Mouse (Mus musculus) kidney, postnatal 0 days (tissue): Measurements from ENCODE around the gene Dazap2. TPM values are rescaled to one million over a fixed set of nuclear protein-coding genes. Genes with fewer than 3 reads are reported as not detected.
A peak's percentile ranks its signal among the peaks of the same experiment; 100 is the strongest.

Source experiments
- ATAC-seq: fragments of 200-750 bp; cut with Nextera tagmentation; replicated peaks from 2 replicates; pipeline ENCODE4 v1.8.0; 2017; ENCODE audit warnings: low read depth, moderate number of reproducible peaks, moderate TSS enrichment, moderate library complexity; ENCODE audit not compliant: low FRiP score
- DNase-seq: peaks from one replicate; pipeline ENCODE4 v3.0.0-alpha.2; 2016; ENCODE audit warnings: low spot score
- H3K27ac ChIP-seq: fragments of 300-500 bp; sonication (generic); 2 replicates; pipeline ENCODE4 v1.5.1; 2014; ENCODE audit warnings: mild to moderate bottlenecking
- H3K27me3 ChIP-seq: fragments of 300-500 bp; sonication (generic); 2 replicates; pipeline ENCODE4 v1.6.1; 2014; ENCODE audit warnings: low read length, mixed read lengths; ENCODE audit not compliant: insufficient read depth
- H3K36me3 ChIP-seq: fragments of 300-500 bp; sonication (generic); 2 replicates; pipeline ENCODE4 v1.6.1; 2014; ENCODE audit warnings: low read length, mixed read lengths; ENCODE audit not compliant: insufficient read depth
- H3K4me1 ChIP-seq: fragments of 300-500 bp; sonication (generic); replicated peaks from 2 replicates; pipeline ENCODE4 v1.6.1; 2014; ENCODE audit warnings: antibody characterized with exemption, low read length, mixed read lengths; ENCODE audit not compliant: insufficient read depth
- H3K4me2 ChIP-seq: fragments of 300-500 bp; sonication (generic); 2 replicates; pipeline ENCODE4 v1.6.1; 2014; ENCODE audit warnings: mild to moderate bottlenecking, low read length, moderate library complexity, mixed read lengths
- H3K4me3 ChIP-seq: fragments of 300-500 bp; sonication (generic); replicated peaks from 2 replicates; pipeline ENCODE4 v1.5.1; 2014; ENCODE audit warnings: low read depth, low read length
- H3K9ac ChIP-seq: fragments of 300-500 bp; sonication (generic); 2 replicates; pipeline ENCODE4 v1.6.1; 2014; ENCODE audit warnings: low read depth, low read length
- H3K9me3 ChIP-seq: fragments of 300-500 bp; sonication (generic); replicated peaks from 2 replicates; pipeline ENCODE4 v1.6.1; 2016; ENCODE audit warnings: low read length, inconsistent platforms, mixed read lengths
- CTCF ChIP-seq: IDR thresholded peaks from 2 replicates; pipeline ENCODE4 v1.5.1; 2016; ENCODE audit warnings: antibody characterized with exemption, low read depth, mild to moderate bottlenecking, moderate library complexity
- WGBS: fragments of 180-500 bp; shearing (Covaris S2); extraction: QIAGEN DNeasy Blood & Tissue Kit; methylation state at CpG from one replicate; pipeline ENCODE4 v1.1.7; 2014; 5-methylcytosine and 5-hydroxymethylcytosine counted together
- polyA plus RNA-seq: library from polyadenylated mRNA; unstranded; fragments of >200 nt; fragmentation: Nextera tagmentation; extraction: Ambion mirVana; gene quantifications from 2 replicates; pipeline ENCODE4 v1.2.1, GENCODE M21; 2015

Dazap2 gene
- polyA plus RNA-seq, 1 experiment from 2014 or later: 349 TPM

- H3K9me3 ChIP-seq: no peaks in the 10 kb centered on the region
- WGBS: 83% methylated on average over 6 of the region's 6 CpGs
Observed at GRCm38 (mm10) chr15:100576392-100576791, 38.8 kb upstream of the Dazap2 start.

DNA sequence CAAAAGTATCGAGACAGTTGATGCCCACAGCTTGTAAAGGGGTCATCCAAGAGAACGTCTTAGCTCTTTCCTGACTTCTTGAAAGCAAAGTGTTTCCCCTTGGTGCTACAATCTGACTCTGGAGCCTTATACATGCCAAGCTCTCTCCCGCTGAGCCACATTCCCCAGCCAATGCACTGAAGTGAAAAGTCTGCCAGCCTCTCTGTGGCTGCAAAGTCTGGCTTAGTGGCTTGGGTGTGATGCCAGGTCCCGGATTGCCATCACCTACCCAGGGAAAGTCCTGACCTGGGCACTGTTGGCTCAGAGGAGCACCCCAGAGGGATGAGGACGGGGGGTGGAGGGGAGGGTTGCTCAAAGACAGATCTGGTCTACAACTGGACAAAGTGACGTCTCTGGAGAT is 38.3 kb upstream of the Dazap2 start:
- H3K27ac ChIP-seq: no peak overlapping the region
- no peaks in the 10 kb centered on the region for H3K27me3 ChIP-seq
- no peak for TF ChIP-seq CTCF
- peaks cover 21% of the 10 kb centered on the region for H3K4me1 ChIP-seq
- no peak overlapping the region for H3K9ac ChIP-seq
- WGBS: 74% methylated on average over 6 of the region's 6 CpGs
- no peaks in the 10 kb centered on the region for H3K9me3 ChIP-seq
- ATAC-seq: no peak
- no peak overlapping the region for H3K4me2 ChIP-seq
- H3K4me3 ChIP-seq: no peak overlapping the region
- H3K36me3 ChIP-seq: 0 out of 2 replicates have a peak, but pooled peaks cover 5% of the 10 kb centered on the region
- DNase-seq: no peak

More at GRCm38 (mm10) chr15:100576392-100576791, 38.8 kb upstream of the Dazap2 start:
- TF ChIP-seq CTCF: no peak
- H3K9ac ChIP-seq: no peak overlapping the region
- no peaks in the 10 kb centered on the region for H3K27me3 ChIP-seq
- no peak for ATAC-seq
- no peak for DNase-seq
- H3K4me3 ChIP-seq: no peak overlapping the region
- no peak overlapping the region for H3K4me2 ChIP-seq
- H3K27ac ChIP-seq: no peak overlapping the region
- H3K36me3 ChIP-seq: 0 out of 2 replicates have a peak, but pooled peaks cover 5% of the 10 kb centered on the region
- H3K4me1 ChIP-seq: peaks cover 21% of the 10 kb centered on the region

GRCm38 (mm10) chr15:100577972-100578371 is 37.2 kb upstream of the Dazap2 start:
- Histone ChIP-seq H3K9me3 (no peaks in the 10 kb centered on the region), H3K4me2 (no peak overlapping the region), H3K4me1 (peaks cover 21% of the 10 kb centered on the region), H3K27ac (no peak overlapping the region), H3K4me3 (no peak overlapping the region), H3K9ac (no peak overlapping the region), H3K36me3 (0 out of 2 replicates have a peak, but pooled peaks cover 5% of the 10 kb centered on the region), H3K27me3 (no peaks in the 10 kb centered on the region)
- TF ChIP-seq CTCF: no peak
- 88% methylated on average over 16 of the region's 16 CpGs for WGBS
- ATAC-seq (no peak), DNase-seq (no peak)

DNA sequence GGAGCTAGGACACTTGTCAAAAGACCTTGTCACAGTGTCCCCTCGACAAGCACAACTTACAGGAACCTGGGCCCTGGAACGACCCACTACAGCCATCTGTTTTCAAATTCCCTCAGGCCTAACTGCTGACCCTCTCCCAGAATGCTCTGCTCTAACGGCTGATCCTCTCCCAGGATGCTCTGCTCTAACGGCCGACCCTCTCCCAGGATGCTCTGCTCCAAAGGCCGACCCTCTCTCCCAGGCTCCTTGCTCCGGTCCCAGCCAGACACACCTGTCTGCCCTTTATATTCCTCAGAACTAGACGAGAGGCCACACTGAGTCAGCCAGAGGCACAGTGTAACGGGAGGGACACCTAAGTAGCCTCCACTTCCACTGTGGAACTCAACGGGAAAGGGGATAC is 35.0 kb upstream of the Dazap2 start:
- DNase-seq (no peak), ATAC-seq (no peak)
- H3K4me3 ChIP-seq: no peak overlapping the region
- H3K9ac ChIP-seq: no peak overlapping the region
- 87% methylated on average over 10 of the region's 10 CpGs for WGBS
- no peak overlapping the region for H3K27ac ChIP-seq
- H3K27me3 ChIP-seq: no peaks in the 10 kb centered on the region
- H3K36me3 ChIP-seq: peaks cover 5% of the 10 kb centered on the region; the same call in 1 of the 2 replicates
- no peaks in the 10 kb centered on the region for H3K9me3 ChIP-seq
- H3K4me1 ChIP-seq: 0 out of 2 replicates have a peak, but pooled peaks cover 5% of the 10 kb centered on the region
- no peak overlapping the region for H3K4me2 ChIP-seq
- TF ChIP-seq CTCF: no peak

GRCm38 (mm10) chr15:100585931-100586330 is 29.2 kb upstream of the Dazap2 start:
- Histone ChIP-seq H3K4me2 (no peak overlapping the region), H3K36me3 (peaks cover 13% of the 10 kb centered on the region), H3K4me3 (no peak overlapping the region), H3K4me1 (no peaks in the 10 kb centered on the region), H3K9me3 (no peaks in the 10 kb centered on the region), H3K9ac (no peak overlapping the region), H3K27ac (no peak overlapping the region), H3K27me3 (no peaks in the 10 kb centered on the region)
- DNase-seq: no peak
- no peak for ATAC-seq
- 94% methylated on average over 16 of the region's 16 CpGs for WGBS
- TF ChIP-seq CTCF: no peak

- Histone ChIP-seq H3K4me1 (no peaks in the 10 kb centered on the region), H3K4me3 (no peak overlapping the region), H3K27me3 (no peaks in the 10 kb centered on the region), H3K9ac (no peak overlapping the region), H3K36me3 (peaks cover 13% of the 10 kb centered on the region), H3K27ac (0 out of 2 replicates have a peak overlapping the region, but pooled peaks have one; percentile 34), H3K9me3 (no peaks in the 10 kb centered on the region), H3K4me2 (no peak overlapping the region)
- 60% methylated on average over 4 of the region's 4 CpGs for WGBS
- DNase-seq (no peak), ATAC-seq (peak; percentile 83)
- no peak for TF ChIP-seq CTCF
Observed at GRCm38 (mm10) chr15:100587166-100587565, 28.0 kb upstream of the Dazap2 start.

DNA sequence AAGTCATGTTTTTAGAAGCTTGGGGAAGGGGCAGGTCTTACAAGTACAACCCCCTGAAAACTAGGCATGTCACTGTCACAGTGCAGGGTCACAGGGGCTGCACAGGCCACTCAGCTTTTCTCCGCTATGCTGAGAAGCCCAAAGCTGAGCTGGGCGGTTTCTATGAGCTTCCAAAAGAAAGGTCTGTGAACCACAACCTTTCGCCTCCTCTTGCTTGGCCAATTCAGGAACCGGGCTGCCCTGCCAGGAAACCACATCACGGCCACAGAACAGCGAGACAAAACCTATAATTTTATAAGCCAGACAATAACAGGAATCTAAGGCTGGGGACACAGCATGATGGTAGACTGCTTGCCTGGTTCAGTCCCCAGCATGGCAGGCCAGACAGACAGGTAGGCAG is 26.9 kb upstream of the Dazap2 start:
- ATAC-seq (no peak), DNase-seq (no peak)
- Histone ChIP-seq H3K4me2 (no peak overlapping the region), H3K4me1 (no peaks in the 10 kb centered on the region), H3K27ac (0 out of 2 replicates have a peak overlapping the region, but pooled peaks have one; percentile 4), H3K27me3 (no peaks in the 10 kb centered on the region), H3K36me3 (peaks cover 13% of the 10 kb centered on the region), H3K4me3 (no peak overlapping the region), H3K9me3 (no peaks in the 10 kb centered on the region), H3K9ac (no peak overlapping the region)
- no peak for TF ChIP-seq CTCF
- 82% methylated on average over 6 of the region's 6 CpGs for WGBS
